Mouse (Mus musculus): ENCODE results near the gene Fmnl3.

- TF ChIP-seq POLR2A (IDR thresholded peaks at IDR 0.05; ENCODE audit: control insufficient read depth, low read depth, low read length) (no peak), CTCF (IDR thresholded peaks at IDR 0.05; ENCODE audit: control insufficient read depth, insufficient read depth, insufficient replicate concordance, low read depth, low read length) (no peak)
Observed at GRCm38 (mm10) chr15:99335801-99336320, 34.4 kb downstream of the Fmnl3 start.

Measured in testis, adult 2 months (tissue).